Mouse (Mus musculus) heart, embryonic 12.5 days (tissue): ENCODE data around the gene Spats1. TPM values are rescaled to one million over a fixed set of nuclear protein-coding genes. Genes with fewer than 3 reads are reported as not detected.
"Not testable (repeated sequence)": the region's sequence is repeated elsewhere in the genome, so short reads cannot be mapped to it uniquely, and the experiment has no call there.

Experiments used
- ATAC-seq: fragments of 200-750 bp; cut with Nextera tagmentation; 2 replicates; pipeline ENCODE4 v1.8.0; 2017; ENCODE audit warnings: moderate TSS enrichment, moderate library complexity; ENCODE audit not compliant: insufficient number of reproducible peaks, low FRiP score
- H3K27ac ChIP-seq: fragments of 300-500 bp; sonication (generic); 2 replicates; pipeline ENCODE4 v1.5.1; 2016; ENCODE audit warnings: mild to moderate bottlenecking, moderate library complexity; ENCODE audit not compliant: poor library complexity, severe bottlenecking
- H3K27me3 ChIP-seq: fragments of 300-500 bp; sonication (generic); replicated peaks from 2 replicates; pipeline ENCODE4 v1.6.1; 2016; ENCODE audit warnings: mild to moderate bottlenecking, moderate library complexity
- H3K36me3 ChIP-seq: fragments of 300-500 bp; sonication (generic); 2 replicates; pipeline ENCODE4 v1.6.1; 2016; ENCODE audit warnings: mild to moderate bottlenecking, moderate library complexity
- H3K4me1 ChIP-seq: fragments of 300-500 bp; sonication (generic); replicated peaks from 2 replicates; pipeline ENCODE4 v1.6.1; 2016; ENCODE audit warnings: mild to moderate bottlenecking
- H3K4me2 ChIP-seq: fragments of 300-500 bp; sonication (generic); 2 replicates; pipeline ENCODE4 v1.6.1; 2016; ENCODE audit warnings: mild to moderate bottlenecking, moderate library complexity
- H3K4me3 ChIP-seq: fragments of 300-500 bp; sonication (generic); 2 replicates; pipeline ENCODE4 v1.5.1; 2016; ENCODE audit warnings: mild to moderate bottlenecking
- H3K9ac ChIP-seq: fragments of 300-500 bp; sonication (generic); 2 replicates; pipeline ENCODE4 v1.6.1; 2016; ENCODE audit warnings: mild to moderate bottlenecking, moderate library complexity
- H3K9me3 ChIP-seq: fragments of 300-500 bp; sonication (generic); replicated peaks from 2 replicates; pipeline ENCODE4 v1.6.1; 2016; ENCODE audit warnings: mild to moderate bottlenecking, moderate library complexity
- WGBS: fragments of 180-500 bp; shearing (Covaris S2); methylation state at CpG from one replicate; pipeline ENCODE4 v1.1.7; 2016; 5-methylcytosine and 5-hydroxymethylcytosine counted together
- polyA plus RNA-seq: library from polyadenylated mRNA; unstranded; fragments of >200 nt; fragmentation: Nextera tagmentation; extraction: Ambion mirVana; gene quantifications from 2 replicates; pipeline ENCODE4 v1.2.1, GENCODE M21; 2016

The Spats1 gene
- polyA plus RNA-seq, 1 experiment from 2014 or later, result 0.66 TPM

- H3K4me2 ChIP-seq, result no peak overlapping the region
Observed at GRCm38 (mm10) chr17:45464255-45464654, 11.0 kb downstream of the Spats1 start.

GRCm38 (mm10) chr17:45462506-45462905, 12.7 kb downstream of the Spats1 start:
- Histone ChIP-seq H3K9me3 (peaks cover 7% of the 10 kb centered on the region), H3K36me3 (no peaks in the 10 kb centered on the region), H3K4me1 (no peaks in the 10 kb centered on the region), H3K4me3 (no peak overlapping the region), H3K9ac (no peak overlapping the region), H3K27ac (no peak overlapping the region), H3K4me2 (no peak overlapping the region), H3K27me3 (no peaks in the 10 kb centered on the region)
- WGBS, result 83% methylated on average over 4 of the region's 4 CpGs
- ATAC-seq, result no peak

More at GRCm38 (mm10) chr17:45464255-45464654, 11.0 kb downstream of the Spats1 start:
- peaks cover 13% of the 10 kb centered on the region for H3K9me3 ChIP-seq
- H3K4me3 ChIP-seq, result no peak overlapping the region
- no peaks in the 10 kb centered on the region for H3K36me3 ChIP-seq
- H3K4me1 ChIP-seq, result no peaks in the 10 kb centered on the region
- H3K27ac ChIP-seq, result no peak overlapping the region
- no peak for ATAC-seq
- no peak overlapping the region for H3K9ac ChIP-seq
- WGBS, result 72% methylated on average over 9 of the region's 9 CpGs
- no peaks in the 10 kb centered on the region for H3K27me3 ChIP-seq

DNA sequence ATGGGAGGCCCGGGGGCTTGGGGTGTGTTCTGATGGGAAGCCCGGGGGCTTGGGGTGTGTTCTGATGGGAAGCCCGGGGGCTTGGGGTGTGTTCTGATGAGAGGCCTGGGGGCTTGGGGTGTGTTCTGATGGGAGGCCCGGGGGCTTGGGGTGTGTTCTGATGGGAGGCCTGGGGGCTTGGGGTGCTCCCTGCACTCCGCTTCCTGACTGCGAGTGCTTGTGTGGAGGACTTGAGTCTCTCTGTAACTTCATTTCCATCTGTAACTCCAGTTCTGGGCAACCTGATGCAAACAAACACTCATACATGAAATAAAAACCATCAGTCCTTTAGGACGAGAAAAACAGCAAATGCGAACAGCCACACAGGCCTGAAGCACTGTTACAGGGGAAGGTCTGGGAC, 16.2 kb downstream of the Spats1 start:
- Histone ChIP-seq H3K4me3 (no peak overlapping the region), H3K27me3 (no peaks in the 10 kb centered on the region), H3K4me2 (no peak overlapping the region), H3K27ac (no peak overlapping the region), H3K9me3 (no peaks in the 10 kb centered on the region), H3K4me1 (no peaks in the 10 kb centered on the region), H3K9ac (no peak overlapping the region), H3K36me3 (no peaks in the 10 kb centered on the region)
- ATAC-seq, result no peak
- 86% methylated on average over 8 of the region's 8 CpGs for WGBS

GRCm38 (mm10) chr17:45458516-45458915, 16.7 kb downstream of the Spats1 start:
- Histone ChIP-seq H3K27ac (no peak overlapping the region), H3K9me3 (no peaks in the 10 kb centered on the region), H3K4me2 (no peak overlapping the region), H3K9ac (no peak overlapping the region), H3K27me3 (no peaks in the 10 kb centered on the region), H3K36me3 (no peaks in the 10 kb centered on the region), H3K4me3 (no peak overlapping the region), H3K4me1 (no peaks in the 10 kb centered on the region)
- WGBS, result 76% methylated on average over 4 of the region's 4 CpGs
- ATAC-seq, result no peak

GRCm38 (mm10) chr17:45457487-45457886, 17.7 kb downstream of the Spats1 start:
- ATAC-seq, result no peak

DNA sequence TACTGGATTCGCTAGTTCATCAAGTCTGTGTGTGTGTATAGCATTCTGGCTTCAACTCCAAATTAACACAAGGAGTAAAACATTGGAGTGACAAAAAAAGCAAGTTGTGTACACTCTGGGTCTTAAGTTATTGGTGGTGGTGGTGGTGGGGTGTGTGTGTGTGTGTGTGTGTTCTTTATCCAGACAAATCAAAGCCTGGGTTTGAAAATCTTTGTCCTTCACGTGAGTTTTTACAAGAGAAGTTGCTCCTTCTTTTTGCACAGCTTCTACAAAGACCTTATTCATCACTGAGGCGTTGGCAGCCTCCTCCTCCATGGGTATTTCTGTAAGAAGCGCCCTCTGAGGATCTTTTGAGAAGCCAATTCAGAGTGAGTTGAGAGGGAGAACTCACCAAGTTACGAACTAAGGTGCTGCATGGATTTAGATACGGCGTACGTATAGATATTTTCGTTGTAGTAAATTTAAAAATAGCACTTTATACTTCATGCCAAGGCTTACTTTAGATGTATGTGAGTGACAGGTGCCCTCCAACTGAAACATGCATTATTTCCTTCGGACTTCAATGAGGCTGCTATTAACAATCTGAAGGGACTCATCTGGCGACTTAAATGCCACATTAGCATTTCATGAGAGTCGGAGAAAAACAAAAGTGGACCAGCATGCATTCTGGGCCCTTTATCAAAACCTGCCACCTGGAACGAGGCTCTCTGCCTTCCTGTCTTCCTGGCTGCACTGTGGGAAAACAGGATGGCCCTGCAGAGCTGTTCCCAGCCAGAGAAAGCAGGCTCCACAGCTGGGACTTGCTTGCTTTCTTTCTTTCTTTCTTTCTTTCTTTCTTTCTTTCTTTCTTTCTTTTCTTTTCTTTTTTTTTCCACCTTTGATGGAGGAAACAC, 18.7 kb downstream of the Spats1 start:
- H3K4me3 ChIP-seq, result no peak overlapping the region
- H3K9me3 ChIP-seq, result no peaks in the 10 kb centered on the region
- no peak overlapping the region for H3K27ac ChIP-seq
- no peak overlapping the region for H3K4me2 ChIP-seq
- no peaks in the 10 kb centered on the region for H3K27me3 ChIP-seq
- no peak for ATAC-seq
- H3K36me3 ChIP-seq, result no peaks in the 10 kb centered on the region
- WGBS, result 57% methylated on average over 13 of the region's 13 CpGs
- H3K4me1 ChIP-seq, result no peaks in the 10 kb centered on the region
- no peak overlapping the region for H3K9ac ChIP-seq

More at GRCm38 (mm10) chr17:45457487-45457886, 17.7 kb downstream of the Spats1 start:
- Histone ChIP-seq H3K9me3 (no peaks in the 10 kb centered on the region), H3K36me3 (no peaks in the 10 kb centered on the region), H3K27ac (no peak overlapping the region), H3K4me3 (no peak overlapping the region), H3K4me1 (no peaks in the 10 kb centered on the region), H3K4me2 (no peak overlapping the region), H3K9ac (no peak overlapping the region), H3K27me3 (no peaks in the 10 kb centered on the region)
- WGBS, result 84% methylated on average over 5 of the region's 5 CpGs

DNA sequence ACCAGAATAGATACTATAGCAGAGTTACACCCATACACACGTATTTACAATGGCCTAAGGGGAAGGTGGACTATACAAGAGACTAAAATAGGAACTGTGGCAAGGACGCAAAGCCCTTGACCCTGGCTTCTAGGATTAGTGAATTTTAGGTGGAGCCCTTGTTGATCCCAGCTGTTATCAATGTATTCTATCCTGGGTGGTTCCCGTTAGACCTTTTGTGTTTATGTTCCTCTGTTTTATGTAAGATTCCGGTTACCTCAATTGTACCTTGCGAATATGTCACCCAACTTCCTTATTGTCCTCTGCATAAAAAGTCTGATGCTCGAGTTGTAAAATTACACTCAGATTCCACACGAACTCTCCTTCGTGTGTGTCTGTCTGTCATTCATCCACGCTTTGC, 19.4 kb downstream of the Spats1 start:
- H3K4me2 ChIP-seq, H3K36me3 ChIP-seq, H3K27me3 ChIP-seq, H3K27ac ChIP-seq, ATAC-seq, H3K4me3 ChIP-seq, H3K9ac ChIP-seq, H3K9me3 ChIP-seq, H3K4me1 ChIP-seq: not testable (repeated sequence)
- WGBS, result 84% methylated on average over 9 of the region's 9 CpGs

- H3K4me1 ChIP-seq, result no peaks in the 10 kb centered on the region
- H3K27ac ChIP-seq, result no peak overlapping the region
- H3K9me3 ChIP-seq, result no peaks in the 10 kb centered on the region
- H3K36me3 ChIP-seq, result no peaks in the 10 kb centered on the region
- ATAC-seq, result no peak
- no peak overlapping the region for H3K4me3 ChIP-seq
- no peak overlapping the region for H3K9ac ChIP-seq
- no peaks in the 10 kb centered on the region for H3K27me3 ChIP-seq
- WGBS, result 80% methylated on average over 2 of the region's 2 CpGs
- H3K4me2 ChIP-seq, result no peak overlapping the region
Observed at GRCm38 (mm10) chr17:45454794-45455193, 20.4 kb downstream of the Spats1 start.

DNA sequence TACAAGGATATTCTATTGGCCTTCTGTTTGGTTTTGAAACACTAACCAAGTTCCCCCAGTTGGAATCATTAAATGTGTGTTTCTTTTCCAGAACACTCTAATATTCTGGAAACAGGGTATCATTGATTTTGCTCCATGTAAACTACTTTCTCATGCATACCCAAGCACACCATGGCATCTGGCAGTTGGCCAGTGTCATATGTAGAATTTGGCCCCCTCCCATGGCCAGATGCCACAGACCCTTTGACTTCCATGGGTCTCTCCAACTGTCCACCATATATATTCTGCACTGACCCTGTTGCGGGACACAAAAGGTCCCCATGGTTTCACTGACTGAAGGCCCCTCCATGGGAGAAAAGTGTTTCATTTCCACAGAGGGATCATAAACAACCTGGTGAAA, 22.9 kb downstream of the Spats1 start:
- 83% methylated on average over 1 of the region's 1 CpGs for WGBS
- H3K9ac ChIP-seq, result no peak overlapping the region
- no peak overlapping the region for H3K4me2 ChIP-seq
- H3K9me3 ChIP-seq, result no peaks in the 10 kb centered on the region
- H3K4me1 ChIP-seq, result peaks cover under 1% of the 10 kb centered on the region
- no peaks in the 10 kb centered on the region for H3K27me3 ChIP-seq
- no peak for ATAC-seq
- H3K4me3 ChIP-seq, result no peak overlapping the region
- H3K27ac ChIP-seq, result no peak overlapping the region
- 0 out of 2 replicates have a peak, but pooled peaks cover 5% of the 10 kb centered on the region for H3K36me3 ChIP-seq

DNA sequence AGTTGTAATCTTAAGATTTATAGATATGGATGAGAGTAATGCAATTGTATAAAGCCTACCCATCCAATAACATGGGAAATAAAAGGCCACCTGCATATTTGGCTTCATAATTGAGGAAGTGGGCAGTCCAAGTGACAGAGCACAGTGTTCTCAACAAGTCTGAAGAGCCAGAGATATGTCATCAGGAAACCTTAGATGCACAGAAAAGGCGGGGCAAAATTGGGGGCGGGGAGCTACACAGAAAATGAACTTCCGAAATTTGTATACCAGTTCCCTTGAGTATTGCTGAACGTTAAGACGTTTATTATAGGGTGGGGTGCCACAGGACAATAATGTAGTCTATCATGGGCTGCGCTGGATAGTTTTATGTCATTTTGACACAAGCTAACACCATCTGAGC, 25.1 kb downstream of the Spats1 start:
- Histone ChIP-seq H3K4me3 (no peak overlapping the region), H3K4me2 (no peak overlapping the region), H3K27ac (no peak overlapping the region), H3K9ac (no peak overlapping the region), H3K9me3 (no peaks in the 10 kb centered on the region), H3K27me3 (no peaks in the 10 kb centered on the region), H3K4me1 (peaks cover 4% of the 10 kb centered on the region), H3K36me3 (0 out of 2 replicates have a peak, but pooled peaks cover 5% of the 10 kb centered on the region)
- WGBS, result 91% methylated on average over 6 of the region's 6 CpGs
- no peak for ATAC-seq

- peaks cover 5% of the 10 kb centered on the region; the same call in 1 of the 2 replicates for H3K36me3 ChIP-seq
- H3K4me1 ChIP-seq, result peaks cover 4% of the 10 kb centered on the region
- WGBS, result 92% methylated on average over 8 of the region's 8 CpGs
- H3K9me3 ChIP-seq, result no peaks in the 10 kb centered on the region
- no peak overlapping the region for H3K27ac ChIP-seq
- no peaks in the 10 kb centered on the region for H3K27me3 ChIP-seq
- no peak overlapping the region for H3K9ac ChIP-seq
- no peak overlapping the region for H3K4me3 ChIP-seq
- H3K4me2 ChIP-seq, result no peak overlapping the region
- no peak for ATAC-seq
Observed at GRCm38 (mm10) chr17:45449586-45449985, 25.6 kb downstream of the Spats1 start.
